Mouse (Mus musculus) liver, adult 2 months (tissue): ENCODE data around the gene Tesc.

Experiments used
- CTCF ChIP-seq: fragments of 200-500 bp; IDR thresholded peaks from 2 replicates; pipeline ENCODE4 v1.5.1; 2011; ENCODE audit warnings: low read depth, low read length, control low read depth
- POLR2A ChIP-seq: fragments of 200-500 bp; IDR thresholded peaks from 2 replicates; pipeline ENCODE4 v1.6.1; 2011; ENCODE audit warnings: low read length, control low read depth; ENCODE audit not compliant: insufficient read depth; ENCODE audit errors: extremely low read depth

DNA sequence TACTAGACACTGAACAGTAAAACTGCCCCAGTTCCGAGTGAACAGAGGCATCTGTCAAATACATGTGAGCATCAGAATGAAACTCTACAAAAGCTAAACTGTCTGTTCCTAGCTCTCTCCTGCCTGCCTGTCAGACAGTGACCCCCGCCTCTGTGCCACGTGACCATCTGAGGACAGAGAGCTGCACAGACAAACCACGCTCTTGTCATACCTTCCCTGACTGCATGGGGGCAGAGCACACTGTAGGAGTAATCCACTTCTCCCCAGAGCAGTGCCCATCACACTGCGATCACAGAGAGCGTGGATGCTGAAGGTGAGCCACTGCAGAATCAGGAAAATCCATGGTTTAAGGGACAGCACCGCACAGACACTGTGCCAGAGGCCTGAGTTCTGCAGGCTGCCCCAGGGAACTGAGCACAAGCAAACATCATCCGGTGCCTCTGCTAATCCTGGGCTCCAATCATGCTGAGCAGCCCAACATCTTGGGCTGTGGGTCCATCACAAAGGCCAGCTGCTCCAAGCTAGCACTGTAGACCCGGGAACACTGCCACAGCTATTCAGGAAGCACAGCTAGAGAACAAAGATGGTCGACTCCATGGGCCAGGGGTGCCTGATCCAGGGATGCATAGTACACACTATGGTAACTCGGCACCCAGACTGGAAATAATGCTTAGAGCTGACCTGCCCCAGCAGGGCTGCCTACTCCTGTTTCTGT is 65.9 kb downstream of the Tesc start:
- TF ChIP-seq POLR2A (no peak), CTCF (no peak)
